Mouse (Mus musculus) kidney, embryonic 16.5 days (tissue): ENCODE measurements at regions not wholly inside any gene's neighbourhood (a gene's known extent, or its start where the extent isn't known, plus 50 kb on each side); places are given as distances from the start of the nearest gene placed in this dataset.

ENCODE experiments used
- ATAC-seq: fragments of 200-750 bp; cut with Nextera tagmentation; 2 replicates; pipeline ENCODE4 v1.8.0; 2017; ENCODE audit warnings: moderate TSS enrichment; ENCODE audit not compliant: low FRiP score, low TSS enrichment
- H3K27ac ChIP-seq: fragments of 300-500 bp; sonication (generic); 2 replicates; pipeline ENCODE4 v1.5.1; 2014; ENCODE audit warnings: low read length
- H3K27me3 ChIP-seq: fragments of 300-500 bp; sonication (generic); 2 replicates; pipeline ENCODE4 v1.6.1; 2014; ENCODE audit warnings: low read length, control low read depth, mixed read lengths; ENCODE audit not compliant: insufficient read depth
- H3K36me3 ChIP-seq: fragments of 300-500 bp; sonication (generic); 2 replicates; pipeline ENCODE4 v1.6.1; 2014; ENCODE audit warnings: low read length, control low read depth, mixed read lengths; ENCODE audit not compliant: insufficient read depth
- H3K4me1 ChIP-seq: fragments of 300-500 bp; sonication (generic); 2 replicates; pipeline ENCODE4 v1.6.1; 2014; ENCODE audit warnings: low read length, control low read depth, mixed read lengths; ENCODE audit not compliant: insufficient read depth
- H3K4me2 ChIP-seq: fragments of 300-500 bp; sonication (generic); replicated peaks from 2 replicates; pipeline ENCODE4 v1.6.1; 2014; ENCODE audit warnings: low read depth, low read length
- H3K4me3 ChIP-seq: fragments of 300-500 bp; sonication (generic); 2 replicates; pipeline ENCODE4 v1.5.1; 2014; ENCODE audit warnings: mild to moderate bottlenecking, low read length
- H3K9ac ChIP-seq: fragments of 300-500 bp; sonication (generic); replicated peaks from 2 replicates; pipeline ENCODE4 v1.6.1; 2014; ENCODE audit warnings: low read length
- H3K9me3 ChIP-seq: fragments of 300-500 bp; sonication (generic); 2 replicates; pipeline ENCODE4 v1.6.1; 2016; ENCODE audit warnings: low read length, control low read depth
- WGBS: fragments of 180-500 bp; shearing (Covaris S2); extraction: QIAGEN DNeasy Blood & Tissue Kit; methylation state at CpG from one replicate; pipeline ENCODE4 v1.1.7; 2014; 5-methylcytosine and 5-hydroxymethylcytosine counted together

GRCm38 (mm10) chr16:21369569-21370512 lies 53.1 kb upstream of the Vps8 start:
- no peaks in the 10 kb centered on the region for H3K36me3 ChIP-seq
- H3K4me1 ChIP-seq: no peaks in the 10 kb centered on the region
- H3K27ac ChIP-seq: no peak overlapping the region
- H3K4me3 ChIP-seq: no peak overlapping the region
- WGBS: 43% methylated on average over 12 of the region's 12 CpGs
- no peak overlapping the region for H3K4me2 ChIP-seq
- no peaks in the 10 kb centered on the region for H3K27me3 ChIP-seq
- H3K9ac ChIP-seq: no peak overlapping the region
- ATAC-seq: no peak
- H3K9me3 ChIP-seq: no peaks in the 10 kb centered on the region
